Mouse (Mus musculus) forebrain, embryonic 14.5 days (tissue): ENCODE measurements around the gene Zfyve19. TPM values are rescaled to one million over a fixed set of nuclear protein-coding genes. Genes with fewer than 3 reads are reported as not detected.

Experiments used
- ATAC-seq: fragments of 200-750 bp; cut with Nextera tagmentation; 2 replicates; pipeline ENCODE4 v1.8.0; 2017; ENCODE audit warnings: mild to moderate bottlenecking, moderate library complexity
- DNase-seq: peaks from one replicate; pipeline ENCODE4 v3.0.0-alpha.2; 2015; ENCODE audit warnings: low spot score
- H3K27ac ChIP-seq: fragments of 300-500 bp; sonication (generic); 2 replicates; pipeline ENCODE4 v1.5.1; 2014; ENCODE audit warnings: low read depth, mild to moderate bottlenecking, control low read depth, low read length, moderate library complexity
- H3K27me3 ChIP-seq: fragments of 300-500 bp; sonication (generic); replicated peaks from 2 replicates; pipeline ENCODE4 v1.6.1; 2014; ENCODE audit warnings: low read length, control low read depth, mixed read lengths; ENCODE audit not compliant: control insufficient read depth, insufficient read depth
- H3K36me3 ChIP-seq: fragments of 300-500 bp; sonication (generic); 2 replicates; pipeline ENCODE4 v1.6.1; 2014; ENCODE audit warnings: low read length, control low read depth; ENCODE audit not compliant: control insufficient read depth, insufficient read depth
- H3K4me1 ChIP-seq: fragments of 300-500 bp; sonication (generic); 2 replicates; pipeline ENCODE4 v1.6.1; 2014; ENCODE audit warnings: antibody characterized with exemption, low read length, control low read depth; ENCODE audit not compliant: control insufficient read depth, insufficient read depth
- H3K4me2 ChIP-seq: fragments of 300-500 bp; sonication (generic); 2 replicates; pipeline ENCODE4 v1.6.1; 2014; ENCODE audit warnings: mild to moderate bottlenecking, control low read depth, low read length
- H3K4me3 ChIP-seq: fragments of 300-500 bp; sonication (generic); 2 replicates; pipeline ENCODE4 v1.5.1; 2014; ENCODE audit warnings: low read depth, low read length, control low read depth
- H3K9ac ChIP-seq: fragments of 300-500 bp; sonication (generic); 2 replicates; pipeline ENCODE4 v1.6.1; 2014; ENCODE audit warnings: mild to moderate bottlenecking, low read length, control low read depth, moderate library complexity
- H3K9me3 ChIP-seq: fragments of 300-500 bp; sonication (generic); replicated peaks from 2 replicates; pipeline ENCODE4 v1.6.1; 2016; ENCODE audit warnings: low read length, control low read depth, mixed read lengths; ENCODE audit not compliant: control insufficient read depth
- WGBS: fragments of 180-500 bp; shearing (Covaris S2); extraction: QIAGEN DNeasy Blood & Tissue Kit; methylation state at CpG from one replicate; pipeline ENCODE4 v1.1.7; 2014; 5-methylcytosine and 5-hydroxymethylcytosine counted together
- polyA plus RNA-seq: library from polyadenylated mRNA; unstranded; fragments of >200 nt; fragmentation: Nextera tagmentation; extraction: Ambion mirVana; gene quantifications from 2 replicates; pipeline ENCODE4 v1.2.1, GENCODE M21; 2014

The Zfyve19 gene
- polyA plus RNA-seq, 1 experiment from 2014 or later: 67.6 TPM

DNA sequence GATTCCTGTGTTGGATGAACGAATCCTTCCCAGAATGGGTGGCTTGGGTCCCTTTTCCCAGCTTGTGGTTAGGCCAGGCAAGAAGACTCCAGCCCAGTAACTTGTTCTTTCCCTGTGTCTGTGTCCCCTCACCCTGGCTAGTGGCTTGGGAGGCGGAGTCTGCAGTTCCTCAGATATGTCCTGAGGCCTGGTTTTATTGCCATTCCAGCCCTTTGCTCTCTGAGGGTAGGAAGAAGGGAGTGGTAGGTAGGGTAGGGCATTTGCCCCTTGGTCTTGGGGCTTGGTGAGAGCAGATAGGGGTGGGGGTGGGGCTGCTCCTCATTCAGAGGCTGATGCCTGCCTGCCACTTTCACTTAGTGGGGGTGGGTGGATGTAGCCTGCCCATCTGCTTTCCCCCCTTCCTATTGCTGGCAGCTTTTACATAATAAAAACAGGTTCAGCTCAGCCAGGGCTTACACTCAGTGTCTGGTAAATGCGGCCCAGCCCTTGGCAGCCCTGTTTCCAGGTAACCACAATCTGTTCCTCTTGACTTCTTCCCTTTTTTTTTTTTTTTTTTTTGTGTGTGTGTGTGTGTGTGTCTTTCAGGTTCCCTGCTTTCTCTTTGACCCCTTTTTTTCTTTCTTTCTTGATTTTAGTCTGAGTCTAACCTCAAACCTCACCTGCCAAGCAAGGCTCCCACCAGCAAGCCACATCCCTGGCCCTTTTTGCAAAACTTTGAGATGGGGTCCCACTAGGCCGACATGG is 31.8 kb downstream of the Zfyve19 start:
- 0 out of 2 replicates have a peak, but pooled peaks cover 3% of the 10 kb centered on the region for H3K4me1 ChIP-seq
- no peak overlapping the region for H3K4me2 ChIP-seq
- no peaks in the 10 kb centered on the region for H3K9me3 ChIP-seq
- H3K36me3 ChIP-seq: no peaks in the 10 kb centered on the region
- no peak for ATAC-seq
- peaks cover 47% of the 10 kb centered on the region for H3K27me3 ChIP-seq
- no peak for DNase-seq
- no peak overlapping the region for H3K4me3 ChIP-seq
- WGBS: 67% methylated on average over 4 of the region's 4 CpGs
- H3K27ac ChIP-seq: no peak overlapping the region
- H3K9ac ChIP-seq: no peak overlapping the region

DNA sequence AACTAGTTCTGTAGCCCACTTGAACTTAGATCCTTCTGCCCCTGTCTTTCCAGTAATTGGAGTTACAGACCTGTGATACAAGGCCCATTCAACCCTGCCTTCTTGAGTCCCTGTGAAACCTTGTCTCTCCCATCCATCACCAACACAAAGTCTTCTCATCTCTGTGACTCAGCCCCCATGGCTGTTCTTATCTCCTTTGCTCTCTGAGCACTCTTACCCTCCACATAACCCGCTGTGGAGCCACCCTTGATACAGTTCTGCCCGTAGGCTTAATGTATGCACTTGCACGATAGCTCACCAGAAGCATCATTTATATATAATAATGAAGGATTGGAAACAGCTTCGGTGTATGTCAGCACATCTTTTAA is 32.4 kb downstream of the Zfyve19 start:
- WGBS: 86% methylated on average over 4 of the region's 4 CpGs
- Histone ChIP-seq H3K4me3 (no peak overlapping the region), H3K27me3 (peaks cover 42% of the 10 kb centered on the region), H3K36me3 (no peaks in the 10 kb centered on the region), H3K4me2 (no peak overlapping the region), H3K9me3 (no peaks in the 10 kb centered on the region), H3K9ac (no peak overlapping the region), H3K27ac (no peak overlapping the region), H3K4me1 (0 out of 2 replicates have a peak, but pooled peaks cover 3% of the 10 kb centered on the region)
- no peak for ATAC-seq
- DNase-seq: no peak

DNA sequence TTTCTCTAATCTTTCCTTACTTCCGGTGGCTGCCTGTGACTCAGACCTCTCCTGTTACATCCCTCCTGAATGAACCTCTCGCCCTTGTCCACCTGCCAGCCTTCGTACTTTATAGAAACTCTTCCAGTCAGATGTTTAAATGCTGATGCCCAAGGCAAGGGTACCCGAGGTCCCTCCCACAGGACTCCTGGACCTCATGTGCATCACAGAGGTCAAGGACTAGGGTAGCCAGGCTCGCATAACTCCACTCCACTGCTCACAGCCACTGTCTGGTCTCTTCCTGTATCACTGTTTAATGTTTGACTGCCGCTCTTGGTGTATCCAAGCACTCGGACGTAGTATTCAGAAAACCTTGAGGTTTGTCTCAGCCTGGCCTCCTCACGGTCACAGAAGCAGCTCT is 34.1 kb downstream of the Zfyve19 start:
- Histone ChIP-seq H3K4me2 (no peak overlapping the region), H3K4me1 (no peaks in the 10 kb centered on the region), H3K36me3 (no peaks in the 10 kb centered on the region), H3K9ac (no peak overlapping the region), H3K27ac (no peak overlapping the region), H3K4me3 (no peak overlapping the region), H3K9me3 (no peaks in the 10 kb centered on the region), H3K27me3 (peaks cover 25% of the 10 kb centered on the region)
- no peak for DNase-seq
- WGBS: 83% methylated on average over 9 of the region's 9 CpGs
- ATAC-seq: no peak

DNA sequence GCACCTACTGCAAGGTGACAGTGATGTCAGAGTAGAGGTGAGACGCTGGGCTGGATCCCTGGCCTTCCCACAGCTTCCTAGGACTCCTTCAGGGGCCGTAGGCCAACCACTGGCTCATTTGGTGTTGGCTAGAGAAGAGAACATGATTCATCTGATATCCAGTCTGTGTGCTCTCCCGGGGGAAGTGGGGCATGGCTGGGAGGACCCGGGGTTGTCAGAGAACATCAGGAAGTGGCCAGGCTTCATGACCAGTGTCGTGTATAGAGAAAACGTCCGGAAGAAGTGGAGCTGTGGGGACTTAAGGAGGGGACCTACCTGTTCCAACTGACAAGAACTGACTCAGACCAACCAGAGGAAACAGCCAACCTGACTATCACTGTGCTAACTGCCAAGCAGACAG is 36.8 kb downstream of the Zfyve19 start:
- Histone ChIP-seq H3K9me3 (no peaks in the 10 kb centered on the region), H3K27ac (no peak overlapping the region), H3K36me3 (no peaks in the 10 kb centered on the region), H3K9ac (no peak overlapping the region), H3K4me3 (no peak overlapping the region), H3K4me2 (no peak overlapping the region), H3K4me1 (no peaks in the 10 kb centered on the region), H3K27me3 (0 out of 2 replicates have a peak, but pooled peaks cover 1% of the 10 kb centered on the region)
- WGBS: 88% methylated on average over 7 of the region's 7 CpGs
- ATAC-seq (no peak), DNase-seq (no peak)

DNA sequence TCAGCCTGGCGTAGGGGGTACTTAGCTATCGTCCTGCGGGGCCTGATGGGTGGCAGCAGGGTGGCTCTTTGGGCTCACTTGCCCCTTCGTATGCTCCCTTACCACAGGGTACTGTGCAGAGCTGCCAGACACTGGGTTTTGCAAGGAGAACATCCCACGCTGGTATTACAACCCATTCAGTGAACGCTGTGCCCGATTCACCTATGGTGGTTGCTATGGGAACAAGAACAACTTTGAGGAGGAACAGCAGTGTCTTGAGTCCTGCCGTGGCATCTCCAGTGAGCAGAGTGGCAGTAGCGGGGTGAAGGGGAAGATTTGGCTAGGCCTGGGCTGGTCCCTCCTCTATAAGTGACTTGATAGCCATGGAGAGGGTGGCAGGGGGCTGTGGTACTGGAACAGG is 39.5 kb downstream of the Zfyve19 start:
- H3K9ac ChIP-seq: no peak overlapping the region
- H3K4me1 ChIP-seq: no peaks in the 10 kb centered on the region
- H3K36me3 ChIP-seq: no peaks in the 10 kb centered on the region
- ATAC-seq (no peak), DNase-seq (no peak)
- H3K9me3 ChIP-seq: no peaks in the 10 kb centered on the region
- WGBS: 81% methylated on average over 9 of the region's 9 CpGs
- H3K4me3 ChIP-seq: no peak overlapping the region
- no peak overlapping the region for H3K4me2 ChIP-seq
- H3K27me3 ChIP-seq: no peaks in the 10 kb centered on the region
- H3K27ac ChIP-seq: no peak overlapping the region

DNA sequence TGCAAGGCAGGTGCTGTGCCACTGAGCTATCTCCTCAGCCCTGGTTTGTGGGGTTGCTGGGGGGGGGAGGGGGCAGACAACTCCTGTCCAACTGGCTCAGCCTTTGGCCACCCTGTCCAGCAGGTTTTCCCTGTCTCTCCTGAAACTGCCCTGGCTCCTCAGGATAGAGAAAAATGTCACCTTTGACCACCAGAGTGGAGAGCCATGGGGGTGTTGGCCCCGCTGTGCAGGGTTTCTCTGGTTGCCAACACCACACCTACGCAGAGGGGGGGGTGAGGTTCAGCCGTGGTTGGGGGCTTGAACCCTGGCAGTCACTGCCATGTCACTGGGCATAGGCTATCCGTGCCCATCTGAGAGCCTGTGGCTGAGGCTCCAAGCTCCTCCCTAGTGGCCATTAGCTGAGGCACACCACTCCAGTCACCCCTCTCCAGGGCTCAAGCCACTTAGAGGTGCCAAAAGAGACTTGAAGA is 41.2 kb downstream of the Zfyve19 start:
- DNase-seq (no peak), ATAC-seq (no peak)
- H3K9ac ChIP-seq: no peak overlapping the region
- H3K4me1 ChIP-seq: no peaks in the 10 kb centered on the region
- H3K9me3 ChIP-seq: no peaks in the 10 kb centered on the region
- no peak overlapping the region for H3K4me2 ChIP-seq
- no peaks in the 10 kb centered on the region for H3K36me3 ChIP-seq
- no peak overlapping the region for H3K27ac ChIP-seq
- peaks cover 9% of the 10 kb centered on the region; the same call in 1 of the 2 replicates for H3K27me3 ChIP-seq
- 71% methylated on average over 4 of the region's 4 CpGs for WGBS
- H3K4me3 ChIP-seq: no peak overlapping the region

DNA sequence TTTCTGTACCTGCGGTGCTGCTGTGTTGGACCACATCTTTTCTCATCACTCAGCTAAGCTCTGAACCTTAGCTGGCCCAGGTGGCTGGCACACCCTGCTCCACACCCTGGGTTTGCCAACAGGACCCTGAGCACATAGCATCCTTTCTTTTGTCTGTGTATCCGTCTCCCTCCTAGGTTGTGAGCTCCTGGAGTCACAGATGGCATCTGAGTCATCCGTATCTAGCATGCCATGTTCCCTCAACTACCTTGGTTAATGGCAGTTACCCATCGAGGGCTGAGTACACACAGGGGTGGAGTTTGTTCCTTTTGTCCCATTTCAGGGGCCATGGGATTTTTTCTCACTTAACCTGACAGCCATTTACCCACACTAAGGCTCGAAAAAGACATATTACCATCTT is 42.0 kb downstream of the Zfyve19 start:
- Histone ChIP-seq H3K4me1 (no peaks in the 10 kb centered on the region), H3K36me3 (no peaks in the 10 kb centered on the region), H3K27ac (no peak overlapping the region), H3K4me2 (no peak overlapping the region), H3K4me3 (no peak overlapping the region), H3K9ac (no peak overlapping the region), H3K27me3 (peaks cover 9% of the 10 kb centered on the region; the same call in 1 of the 2 replicates), H3K9me3 (no peaks in the 10 kb centered on the region)
- peak; percentile 34; the same call in 1 of the 2 replicates for ATAC-seq
- no peak for DNase-seq
- 61% methylated on average over 5 of the region's 5 CpGs for WGBS

DNA sequence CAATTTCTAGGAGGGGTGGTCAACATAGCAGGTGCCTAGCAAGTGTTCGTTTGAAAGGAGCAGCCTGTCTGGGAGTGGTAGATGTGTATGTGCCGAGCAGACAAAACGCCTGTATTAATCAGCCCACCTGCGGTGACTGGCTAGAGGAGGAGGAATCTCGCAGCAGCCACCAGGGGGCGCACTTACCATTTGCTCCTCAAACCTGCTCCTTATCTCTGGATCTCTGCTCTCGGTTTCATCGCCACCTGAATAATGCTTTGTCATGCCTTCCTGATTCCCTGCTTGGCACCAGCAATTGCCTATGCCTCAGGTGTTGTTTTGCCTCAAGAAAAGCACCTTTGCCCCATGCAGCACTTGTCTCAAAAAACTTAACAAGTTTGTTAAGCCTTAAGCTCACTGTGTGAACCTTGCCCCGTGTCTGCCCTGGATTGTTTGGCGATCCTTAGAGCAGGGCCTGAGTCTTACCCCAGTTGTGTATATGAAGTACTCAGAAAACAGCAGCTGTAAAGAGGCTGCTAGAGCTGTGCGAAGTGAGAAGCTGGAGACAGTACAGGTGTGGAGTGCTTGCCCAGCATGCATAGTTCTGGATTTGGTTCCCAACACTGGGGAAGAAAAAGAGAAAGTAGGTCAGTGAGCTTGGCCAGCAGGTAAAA is 42.5 kb downstream of the Zfyve19 start:
- ATAC-seq: peak; percentile 80
- Histone ChIP-seq H3K27ac (no peak overlapping the region), H3K27me3 (peaks cover 9% of the 10 kb centered on the region; the same call in 1 of the 2 replicates), H3K9me3 (no peaks in the 10 kb centered on the region), H3K36me3 (no peaks in the 10 kb centered on the region), H3K9ac (no peak overlapping the region), H3K4me2 (no peak overlapping the region), H3K4me1 (no peaks in the 10 kb centered on the region), H3K4me3 (no peak overlapping the region)
- DNase-seq: peak; percentile 88
- 14% methylated on average over 11 of the region's 11 CpGs for whole genome bisulfite sequencing

DNA sequence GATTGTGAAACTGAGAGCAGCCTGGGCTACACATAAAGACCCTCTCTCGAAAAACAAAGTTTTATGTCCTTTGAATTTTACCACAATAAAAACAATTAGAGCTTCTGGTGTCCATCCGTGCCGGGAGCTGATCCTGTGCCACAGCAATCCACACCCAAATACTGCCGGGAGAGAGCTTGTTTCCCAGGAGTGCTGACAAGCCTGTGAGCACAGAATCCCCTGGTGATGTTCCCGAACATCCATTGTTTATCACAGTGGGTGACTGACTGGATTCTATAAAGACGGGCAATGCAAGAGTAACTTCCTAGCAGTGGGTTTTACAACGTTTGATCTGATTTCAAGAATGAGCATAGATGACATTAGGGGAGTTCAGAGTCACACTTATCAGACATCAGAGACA is 46.6 kb downstream of the Zfyve19 start:
- H3K4me3 ChIP-seq: no peak overlapping the region
- H3K27me3 ChIP-seq: peaks cover 9% of the 10 kb centered on the region; the same call in 1 of the 2 replicates
- WGBS: 5% methylated on average over 7 of the region's 7 CpGs
- no peak for DNase-seq
- no peak overlapping the region for H3K27ac ChIP-seq
- no peaks in the 10 kb centered on the region for H3K9me3 ChIP-seq
- H3K9ac ChIP-seq: no peak overlapping the region
- no peak overlapping the region for H3K4me2 ChIP-seq
- no peaks in the 10 kb centered on the region for H3K36me3 ChIP-seq
- H3K4me1 ChIP-seq: no peaks in the 10 kb centered on the region
- ATAC-seq: no peak
